Mouse (Mus musculus): ENCODE data around the gene Zswim9. TPM values are rescaled to one million over a fixed set of nuclear protein-coding genes. Genes with fewer than 3 reads are reported as not detected.
"Not testable (repeated sequence)": the region's sequence is repeated elsewhere in the genome, so short reads cannot be mapped to it uniquely, and the experiment has no call there.

The Zswim9 gene
- 10 to 100 TPM; 15.0 to 16.8 TPM for total RNA-seq (2021)

- DNase-seq, result peak; percentile 93 to 94
These were observed at the start of gene Zswim9 for GRCm38 (mm10) chr7:13278308-13278891. Gene Zswim9, minus strand, starts transcription at chr7:13278721.

GRCm38 (mm10) chr7:13324316-13324715 is 45.8 kb upstream of the Zswim9 start, which contains the start of gene Pla2g4c:
Gene Pla2g4c, plus strand, starts transcription at chr7:13324655.
- DNase-seq, result no peak

GRCm38 (mm10) chr7:13321424-13321823 is 42.9 kb upstream of the Zswim9 start:
- no peak for DNase-seq

GRCm38 (mm10) chr7:13314095-13314597 is 35.6 kb upstream of the Zswim9 start:
- DNase-seq, result no peak

- no peak for DNase-seq
These were observed 32.9 kb upstream of the Zswim9 start for GRCm38 (mm10) chr7:13311401-13311800.

- DNase-seq, result no peak
These were observed 32.1 kb upstream of the Zswim9 start for GRCm38 (mm10) chr7:13310493-13311199.

GRCm38 (mm10) chr7:13309407-13309806 is 30.9 kb upstream of the Zswim9 start:
- DNase-seq, result no peak

- DNase-seq, result no peak
These were observed 24.9 kb upstream of the Zswim9 start for GRCm38 (mm10) chr7:13303372-13303771.

- DNase-seq, result no peak
These were observed 24.3 kb upstream of the Zswim9 start for GRCm38 (mm10) chr7:13302780-13303179.

- no peak for DNase-seq
These were observed 23.1 kb upstream of the Zswim9 start for GRCm38 (mm10) chr7:13301643-13302042.

GRCm38 (mm10) chr7:13298821-13299220 is 20.3 kb upstream of the Zswim9 start:
- no peak for DNase-seq

GRCm38 (mm10) chr7:13297636-13298035 is 19.1 kb upstream of the Zswim9 start:
- DNase-seq, result no peak

GRCm38 (mm10) chr7:13295256-13295655 is 16.7 kb upstream of the Zswim9 start:
- no peak for DNase-seq

GRCm38 (mm10) chr7:13293878-13294855 is 15.6 kb upstream of the Zswim9 start:
- DNase-seq, result no peak

- DNase-seq, result no peak
These were observed 12.8 kb upstream of the Zswim9 start for GRCm38 (mm10) chr7:13291370-13291769.

- no peak for DNase-seq
These were observed 11.6 kb upstream of the Zswim9 start for GRCm38 (mm10) chr7:13290041-13290675.

GRCm38 (mm10) chr7:13288621-13289020 is 10.1 kb upstream of the Zswim9 start:
- no peak for DNase-seq

GRCm38 (mm10) chr7:13278957-13279356 is 436 bp upstream of the Zswim9 start:
- DNase-seq, result not testable (repeated sequence)

GRCm38 (mm10) chr7:13277833-13278232 is 688 bp downstream of the Zswim9 start:
- DNase-seq, result no peak

GRCm38 (mm10) chr7:13277081-13277480 is 1.4 kb downstream of the Zswim9 start, which contains the start of gene Lig1:
Gene Lig1, plus strand, starts transcription at chr7:13277283.
- DNase-seq, result no peak

GRCm38 (mm10) chr7:13271704-13272103 is 6.8 kb downstream of the Zswim9 start:
- DNase-seq, result no peak

GRCm38 (mm10) chr7:13269394-13269793 is 9.1 kb downstream of the Zswim9 start:
- DNase-seq, result no peak
